Mouse (Mus musculus): ENCODE measurements at regions not wholly inside any gene's neighbourhood (a gene's known extent, or its start where the extent isn't known, plus 50 kb on each side); places are given as distances from the start of the nearest gene placed in this dataset.
A peak's percentile ranks its signal among the peaks of the same experiment; 100 is the strongest.

GRCm38 (mm10) chr3:40058281-40058680, 472.8 kb upstream of the Intu start:
- peak; percentile 47 for DNase-seq (ENCODE audit: low read depth, low spot score)

GRCm38 (mm10) chr3:40058719-40059420, 472.2 kb upstream of the Intu start:
- peak; percentile 70 for DNase-seq (ENCODE audit: low read depth, low spot score)

GRCm38 (mm10) chr3:40070137-40070667, 460.9 kb upstream of the Intu start:
- DNase-seq (ENCODE audit: low read depth, low spot score): peak; percentile 43

- DNase-seq (ENCODE audit: low read depth, low spot score): no peak
Observed at GRCm38 (mm10) chr3:40076824-40077223, 454.3 kb upstream of the Intu start.

DNA sequence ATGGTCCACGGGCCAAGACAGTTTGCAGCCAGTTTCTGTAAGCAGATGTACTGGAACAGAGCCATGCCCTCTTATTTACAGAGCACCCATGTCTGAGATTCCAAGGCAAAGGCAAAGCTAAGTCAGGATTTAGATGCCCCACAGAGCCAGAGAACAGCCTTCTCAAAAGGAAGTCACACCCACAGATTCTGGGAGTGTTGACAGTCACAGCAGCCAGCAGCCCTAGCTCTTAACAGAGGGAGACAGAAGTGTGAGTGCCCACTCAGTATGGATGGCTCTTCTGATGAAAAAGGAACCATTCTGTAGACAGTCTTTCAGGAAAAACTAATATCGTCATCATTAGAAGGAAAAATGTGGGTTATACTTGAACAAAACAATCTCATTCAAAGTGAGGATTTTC, 446.0 kb upstream of the Intu start:
- DNase-seq (ENCODE audit: low read depth, low spot score): no peak

GRCm38 (mm10) chr3:40091773-40092343, 439.2 kb upstream of the Intu start:
- DNase-seq (ENCODE audit: low read depth, low spot score): no peak

GRCm38 (mm10) chr3:40092765-40093368, 438.2 kb upstream of the Intu start:
- no peak for DNase-seq (ENCODE audit: low read depth, low spot score)

- DNase-seq (ENCODE audit: low read depth, low spot score): no peak
Observed at GRCm38 (mm10) chr3:40094040-40094439, 437.0 kb upstream of the Intu start.

GRCm38 (mm10) chr3:40094701-40095100, 436.4 kb upstream of the Intu start:
- no peak for DNase-seq (ENCODE audit: low read depth, low spot score)

DNA sequence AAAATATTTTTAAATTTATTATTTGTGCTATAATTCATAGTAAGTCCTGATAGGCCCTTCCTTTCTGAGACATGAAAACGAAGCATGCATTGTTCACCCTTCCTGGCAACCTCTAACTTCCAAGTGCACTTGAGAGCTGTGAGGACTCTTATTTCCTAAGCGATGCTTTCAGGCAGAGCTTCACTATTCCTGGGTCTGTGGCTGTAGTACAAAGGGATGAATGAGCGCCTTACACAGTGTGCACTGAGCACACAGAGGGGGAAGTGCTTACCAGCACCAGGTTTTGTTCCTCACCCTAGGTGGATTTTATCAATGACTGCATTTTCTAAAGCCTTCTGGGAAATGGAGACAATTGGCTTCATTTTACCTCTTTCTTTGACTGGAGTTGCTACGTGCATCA, 428.4 kb upstream of the Intu start:
- DNase-seq (ENCODE audit: low read depth, low spot score): no peak

DNA sequence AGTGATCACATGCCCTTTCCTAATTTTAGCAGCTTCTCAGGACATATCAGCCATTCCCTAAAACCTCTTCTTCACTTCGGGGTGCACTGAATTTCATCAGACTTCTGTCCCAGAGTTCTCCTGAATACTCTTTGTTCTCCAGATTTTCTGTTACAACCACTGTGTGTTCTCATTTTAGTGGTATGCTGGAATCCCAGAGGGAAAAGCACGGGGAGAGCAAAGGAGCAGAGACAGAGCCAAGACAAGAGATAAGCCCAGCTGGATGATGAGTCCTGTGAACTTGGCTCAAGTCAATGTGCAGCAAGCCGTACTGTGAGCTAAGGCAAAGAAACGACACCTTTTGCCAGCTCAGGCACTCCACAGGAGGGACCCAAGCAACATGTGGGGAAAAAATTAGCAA, 416.3 kb upstream of the Intu start:
- peak; percentile 34 for DNase-seq (ENCODE audit: low read depth, low spot score)

DNA sequence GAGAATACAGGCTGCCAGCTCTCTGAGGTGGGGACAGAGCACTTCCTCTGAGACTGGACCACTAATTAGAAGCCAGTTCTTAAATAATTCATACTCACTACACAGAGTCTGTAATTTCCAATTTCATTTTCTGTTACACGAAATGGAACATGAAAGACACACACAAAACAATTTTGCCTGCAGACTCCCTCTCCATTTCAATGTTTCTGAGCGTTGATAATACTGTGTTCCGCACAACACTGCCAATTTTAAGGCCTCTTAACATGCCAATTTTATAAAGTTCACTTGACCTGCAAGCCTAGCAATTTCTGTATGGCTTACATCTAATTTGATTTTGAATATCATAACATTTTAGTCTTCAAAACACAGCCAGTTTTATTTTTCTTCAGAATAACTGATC, 412.5 kb upstream of the Intu start:
- DNase-seq (ENCODE audit: low read depth, low spot score): no peak

DNA sequence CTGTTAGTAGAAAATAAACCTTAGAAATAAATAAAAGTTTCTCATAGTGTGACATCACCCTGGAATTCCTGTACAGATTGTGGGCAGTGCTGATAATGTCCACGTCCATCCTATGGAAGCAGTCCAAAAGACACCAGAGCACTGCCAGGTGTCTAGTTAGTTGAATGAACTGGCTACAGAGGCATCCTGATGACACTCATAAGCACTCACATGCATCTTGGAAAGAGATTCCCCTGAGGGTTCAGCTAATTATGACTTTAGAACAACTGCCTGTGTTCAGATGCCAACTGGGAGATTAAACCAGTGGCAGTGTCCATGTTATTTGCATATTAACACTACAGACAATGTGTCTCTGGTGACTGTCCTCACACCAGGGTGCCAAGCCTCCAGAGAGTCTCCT, 411.6 kb upstream of the Intu start:
- DNase-seq (ENCODE audit: low read depth, low spot score): peak; percentile 29

DNA sequence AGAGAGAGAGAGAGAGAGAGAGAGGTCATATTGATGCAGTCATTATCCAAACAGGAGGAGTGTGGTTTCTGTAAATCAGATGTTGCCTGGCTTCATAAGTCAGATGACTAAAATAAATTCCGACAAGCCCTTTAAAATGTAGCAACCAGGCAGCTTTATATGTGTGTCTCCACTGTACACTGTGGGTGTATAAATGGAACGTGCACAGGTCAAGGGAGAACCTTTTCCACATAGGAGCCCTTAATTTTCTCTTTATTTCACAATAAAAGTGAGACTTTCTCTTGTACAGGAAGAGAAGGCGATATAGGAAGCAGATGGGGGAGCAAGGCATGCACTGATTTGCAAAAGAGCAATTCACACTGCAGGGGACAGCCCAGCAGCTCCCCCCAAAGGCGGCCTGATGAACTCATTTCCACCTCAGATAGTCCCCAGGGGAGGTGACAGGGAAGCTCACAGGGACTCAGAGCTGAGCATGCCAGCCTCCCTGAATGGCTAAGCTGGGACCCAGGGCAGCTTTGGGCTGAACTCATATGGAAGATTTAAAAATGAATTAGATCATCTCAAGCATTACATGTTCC, 410.7 kb upstream of the Intu start:
- DNase-seq (ENCODE audit: low read depth, low spot score): peak; percentile 63

- DNase-seq (ENCODE audit: low read depth, low spot score): no peak
Observed at GRCm38 (mm10) chr3:40123558-40124236, 407.4 kb upstream of the Intu start.

DNA sequence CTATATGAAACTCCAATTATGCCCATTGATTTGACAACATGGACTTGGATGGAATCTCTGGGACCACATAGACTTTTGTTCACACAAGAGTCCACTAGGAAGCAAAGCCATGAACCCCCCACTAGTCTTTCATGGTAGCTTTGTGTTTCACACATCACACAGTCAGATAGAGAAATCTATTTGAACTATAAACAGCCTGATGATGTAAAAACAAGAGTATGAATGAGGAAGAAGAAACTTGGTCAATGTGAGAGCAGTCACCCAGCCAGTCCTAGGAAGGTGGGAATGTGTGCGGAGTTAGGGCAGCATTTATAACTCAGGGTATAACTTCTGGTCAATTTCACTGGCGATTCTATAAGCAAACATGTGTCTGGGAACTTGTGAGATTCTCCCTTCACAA, 404.2 kb upstream of the Intu start:
- DNase-seq (ENCODE audit: low read depth, low spot score): no peak

DNA sequence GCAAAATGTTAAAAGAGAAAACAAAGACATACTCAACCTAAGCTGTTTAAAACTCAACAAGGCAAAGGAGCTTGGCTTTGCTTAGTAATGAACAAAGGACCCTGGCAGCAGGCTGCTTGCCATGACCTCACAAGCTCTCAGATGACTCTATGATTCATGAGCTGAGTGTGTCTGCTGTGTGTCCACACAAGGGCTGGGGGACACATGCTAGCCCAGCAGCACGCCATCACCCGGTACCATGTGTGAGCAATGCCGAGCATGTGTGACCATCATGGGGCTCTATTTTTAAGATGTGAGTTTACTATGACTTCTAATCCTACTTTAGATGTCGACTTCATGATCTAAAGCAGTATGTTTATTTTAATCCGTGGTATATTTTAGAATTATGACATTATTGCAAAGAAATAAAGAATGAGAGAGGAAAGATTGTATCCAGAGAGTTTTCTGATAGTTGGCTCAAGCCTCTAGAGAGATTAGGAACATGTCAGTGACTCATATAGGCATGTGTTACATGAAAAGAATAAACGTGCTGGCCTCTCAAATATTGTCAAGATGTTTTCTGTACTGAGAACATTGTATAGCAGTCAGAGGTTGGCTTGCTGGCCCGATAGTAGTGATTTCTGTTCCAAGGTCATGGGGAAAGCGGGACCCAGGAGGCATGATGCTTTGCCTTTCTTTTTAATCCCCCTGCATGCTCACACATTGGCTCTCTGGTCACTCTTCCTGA, 400.1 kb upstream of the Intu start:
- peak; percentile 30 for DNase-seq (ENCODE audit: low read depth, low spot score)

DNA sequence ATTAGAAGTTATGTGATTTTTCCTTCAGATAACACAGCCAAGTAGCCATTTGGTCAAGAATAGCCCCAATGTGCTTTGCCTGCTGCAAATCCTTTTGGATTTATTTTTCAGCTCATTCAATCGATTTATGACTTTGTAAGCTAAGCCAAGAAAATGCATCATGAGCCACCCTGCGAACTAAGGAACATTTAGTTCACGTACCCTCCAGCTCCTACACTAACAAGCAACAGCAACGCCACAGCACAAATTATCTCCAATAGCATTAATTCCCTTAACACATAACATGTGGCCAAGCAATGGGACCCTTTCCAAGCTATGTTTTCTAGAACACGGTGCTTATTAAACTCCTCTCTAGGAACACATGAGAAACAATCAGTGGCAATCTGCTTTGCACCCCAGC, 392.4 kb upstream of the Intu start:
- no peak for DNase-seq (ENCODE audit: low read depth, low spot score)

GRCm38 (mm10) chr3:40142229-40142628, 388.9 kb upstream of the Intu start:
- DNase-seq (ENCODE audit: low read depth, low spot score): no peak

DNA sequence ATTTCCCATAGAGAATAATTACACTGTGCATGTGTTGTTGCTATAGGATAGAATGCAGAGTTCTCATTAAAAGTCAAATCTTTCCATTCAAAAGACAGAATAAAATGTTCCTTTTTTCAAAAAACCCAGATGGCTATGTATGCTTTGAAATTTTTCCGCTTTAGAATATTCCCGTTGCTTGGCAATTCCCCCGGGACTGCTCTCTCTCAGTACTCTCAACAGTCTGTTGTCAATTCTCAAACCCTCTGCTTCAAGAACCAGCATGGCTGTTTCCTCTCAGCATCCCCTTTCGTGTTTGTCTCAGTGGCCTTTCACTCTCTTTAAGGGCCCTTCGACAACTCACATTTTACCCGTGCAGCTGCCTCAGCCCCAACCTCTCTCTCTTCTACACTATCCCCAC, 372.5 kb upstream of the Intu start:
- DNase-seq (ENCODE audit: low read depth, low spot score): no peak

- DNase-seq (ENCODE audit: low read depth, low spot score): no peak
Observed at GRCm38 (mm10) chr3:40159591-40160145, 371.4 kb upstream of the Intu start.
